In genomic region chr19:10280771-10281540, GRCm38 (mm10) we compare ENCODE assay signal across 19 mouse cellular contexts. TPM values are rescaled to one million over a fixed set of nuclear protein-coding genes. Genes with fewer than 3 reads are reported as not detected.
A peak's percentile ranks its signal among the peaks of the same experiment; 100 is the strongest.
DNase-seq lines count a peak whose midpoint lies in the region; ATAC-seq and TF ChIP-seq lines count a peak whose summit lies in the region.
"Had no signal": no experiment of that assay in that cellular context is flagged by ENCODE, and none has a peak within 500 bp of the region (broad histone marks: within the 10 kb centered on the region; RNA-seq: fewer than 3 reads in every experiment).

No protein-coding gene starts in this region.

- no peaks in the 10 kb centered on the region for H3K27me3 ChIP-seq in hindbrain, postnatal 0 days (ENCODE audit: insufficient read depth, low read length)
- peaks cover 91% of the 10 kb centered on the region for H3K27me3 ChIP-seq in hindbrain, embryonic 12.5 days
- H3K27me3 ChIP-seq in forebrain, embryonic 13.5 days = peaks cover 10% of the 10 kb centered on the region
- H3K27me3 ChIP-seq: Patski had no signal

- no peak for ATAC-seq in hindbrain, postnatal 0 days
- no peak for ATAC-seq in hindbrain, embryonic 12.5 days (ENCODE audit: low FRiP score)
- ATAC-seq in forebrain, embryonic 13.5 days = no peak
- ATAC-seq: forebrain, embryonic 16.5 days; Patski had no signal

- no peak overlapping the region for H3K4me3 ChIP-seq in hindbrain, postnatal 0 days (ENCODE audit: low read length)
- no peak overlapping the region for H3K4me3 ChIP-seq in hindbrain, embryonic 12.5 days
- H3K4me3 ChIP-seq in forebrain, embryonic 13.5 days = no peak overlapping the region
- H3K4me3 ChIP-seq: hindbrain, embryonic 13.5 days; midbrain, embryonic 10.5 days had no signal

- peak; percentile 33 for DNase-seq in adrenal gland, postnatal 10 days
- DNase-seq in adrenal gland, postnatal 25 days = no peak
- no peak for DNase-seq in hindbrain, postnatal 0 days (ENCODE audit: low spot score)
- DNase-seq in brain, adult 2 months (ENCODE audit: low read depth, low spot score) = peak; percentile 70
- peak; percentile 63 for DNase-seq in heart, postnatal 4 days
- DNase-seq in thymus, adult 18-20 months = no peak
- DNase-seq: gastrocnemius, postnatal 14 days; kidney, adult 9 months; left cerebral cortex, postnatal 4 days; lung, postnatal 10 days; right cerebral cortex, postnatal 25 days had no signal

- no peak for TF ChIP-seq CTCF in hindbrain, postnatal 0 days (IDR thresholded peaks at IDR 0.05; ENCODE audit: low read depth)

- H3K4me2 ChIP-seq in hindbrain, postnatal 0 days (ENCODE audit: low read depth, low read length) = no peak overlapping the region
- no peak overlapping the region for H3K4me2 ChIP-seq in hindbrain, embryonic 12.5 days (replicated peaks)
- no peak overlapping the region for H3K4me2 ChIP-seq in forebrain, embryonic 13.5 days
- H3K4me2 ChIP-seq: hindbrain, embryonic 13.5 days had no signal

- H3K4me1 ChIP-seq in hindbrain, postnatal 0 days (ENCODE audit: insufficient read depth, low read length) = peaks cover 18% of the 10 kb centered on the region
- H3K4me1 ChIP-seq in hindbrain, embryonic 12.5 days = peaks cover 28% of the 10 kb centered on the region
- H3K4me1 ChIP-seq in forebrain, embryonic 13.5 days = peaks cover 33% of the 10 kb centered on the region

- H3K9me3 ChIP-seq in hindbrain, postnatal 0 days (ENCODE audit: low read length) = no peaks in the 10 kb centered on the region
- H3K9me3 ChIP-seq in hindbrain, embryonic 12.5 days (replicated peaks) = no peaks in the 10 kb centered on the region
- H3K9me3 ChIP-seq in forebrain, embryonic 13.5 days (replicated peaks) = no peaks in the 10 kb centered on the region
- H3K9me3 ChIP-seq: hindbrain, embryonic 13.5 days; midbrain, embryonic 10.5 days had no signal

- 0 out of 2 replicates have a peak overlapping the region, but pooled peaks have one; percentile 17 for H3K9ac ChIP-seq in hindbrain, postnatal 0 days (replicated peaks; ENCODE audit: low read length)
- H3K9ac ChIP-seq in hindbrain, embryonic 12.5 days = no peak overlapping the region
- no peak overlapping the region for H3K9ac ChIP-seq in forebrain, embryonic 13.5 days
- H3K9ac ChIP-seq: hindbrain, embryonic 13.5 days; liver, embryonic 14.5 days had no signal

- no peaks in the 10 kb centered on the region for H3K36me3 ChIP-seq in hindbrain, postnatal 0 days (ENCODE audit: insufficient read depth, low read length)
- 0 out of 2 replicates have a peak, but pooled peaks cover 2% of the 10 kb centered on the region for H3K36me3 ChIP-seq in hindbrain, embryonic 12.5 days
- no peaks in the 10 kb centered on the region for H3K36me3 ChIP-seq in forebrain, embryonic 13.5 days (ENCODE audit: poor library complexity, severe bottlenecking)
- H3K36me3 ChIP-seq: hindbrain, embryonic 13.5 days; midbrain, embryonic 10.5 days had no signal

- WGBS in hindbrain, postnatal 0 days = 69% methylated on average over 14 of the region's 14 CpGs
- WGBS in hindbrain, embryonic 12.5 days = 74% methylated on average over 14 of the region's 14 CpGs
- WGBS in forebrain, embryonic 13.5 days = 81% methylated on average over 14 of the region's 14 CpGs

- no peak overlapping the region for H3K27ac ChIP-seq in hindbrain, postnatal 0 days
- no peak overlapping the region for H3K27ac ChIP-seq in hindbrain, embryonic 12.5 days
- H3K27ac ChIP-seq in forebrain, embryonic 13.5 days = no peak overlapping the region
- H3K27ac ChIP-seq: hindbrain, embryonic 13.5 days; liver, embryonic 14.5 days; midbrain, embryonic 10.5 days had no signal

RNA-seq across cellular contexts. Expression of gene Dagla, which starts 23.7 kb away (rescaled TPM):
- total RNA-seq in adrenal gland, postnatal 10 days (2021) = 1 to 10 TPM; 6.3 to 8.4 TPM
- total RNA-seq in adrenal gland, postnatal 25 days (2021) = 5.5 and 7.3 TPM in 2 replicates
- 33.7 and 35.0 TPM in 2 replicates for total RNA-seq in hindbrain, postnatal 0 days (2014; rRNA removed)
- polyA plus RNA-seq in hindbrain, postnatal 0 days (2015; fragmentation: Nextera tagmentation; extraction: Ambion mirVana) = 9.0 and 10.9 TPM in 2 replicates
- 4.9 and 5.1 TPM in 2 replicates for polyA plus RNA-seq in hindbrain, embryonic 12.5 days (2016; fragmentation: Nextera tagmentation; extraction: Ambion mirVana)
- total RNA-seq in heart, postnatal 4 days (2021) = 1 to 10 TPM; 3.8 to 4.1 TPM
- 3.2 TPM in 2 replicates for polyA plus RNA-seq in forebrain, embryonic 13.5 days (2015; fragmentation: Nextera tagmentation; extraction: Ambion mirVana)
- total RNA-seq: neutrophil, adult 5-6 weeks had no signal

RNA-seq across cellular contexts. Expression of gene Myrf, which starts 40.4 kb away (rescaled TPM):
- 1 to 10 TPM; 4.9 to 6.4 TPM for total RNA-seq in adrenal gland, postnatal 10 days (2021)
- 0.67 and 1.4 TPM in 2 replicates for total RNA-seq in adrenal gland, postnatal 25 days (2021)
- 5.1 and 5.9 TPM in 2 replicates for total RNA-seq in hindbrain, postnatal 0 days (2014; rRNA removed)
- polyA plus RNA-seq in hindbrain, postnatal 0 days (2015; fragmentation: Nextera tagmentation; extraction: Ambion mirVana) = 1.7 and 2.0 TPM in 2 replicates
- polyA plus RNA-seq in hindbrain, embryonic 12.5 days (2016; fragmentation: Nextera tagmentation; extraction: Ambion mirVana) = 1.3 and 1.9 TPM in 2 replicates
- total RNA-seq in heart, postnatal 4 days (2021) = 10 to 100 TPM in 1 of 2 experiments, 1 to 10 TPM in 1; 9.0 to 11.9 TPM
- 0.22 and 0.31 TPM in 2 replicates for polyA plus RNA-seq in forebrain, embryonic 13.5 days (2015; fragmentation: Nextera tagmentation; extraction: Ambion mirVana)
- total RNA-seq: neutrophil, adult 5-6 weeks had no signal

Comparison
In these comparisons a context has a peak if more than half of its experiments do, and no peak if none do; other contexts are left out.
1. DNase-seq: peak in adrenal gland, postnatal 10 days (single experiment), brain, adult 2 months (single experiment) and heart, postnatal 4 days (single experiment); none in adrenal gland, postnatal 25 days (single experiment), hindbrain, postnatal 0 days (single experiment) and thymus, adult 18-20 months (0 of 2).